In the genomic region with DNA sequence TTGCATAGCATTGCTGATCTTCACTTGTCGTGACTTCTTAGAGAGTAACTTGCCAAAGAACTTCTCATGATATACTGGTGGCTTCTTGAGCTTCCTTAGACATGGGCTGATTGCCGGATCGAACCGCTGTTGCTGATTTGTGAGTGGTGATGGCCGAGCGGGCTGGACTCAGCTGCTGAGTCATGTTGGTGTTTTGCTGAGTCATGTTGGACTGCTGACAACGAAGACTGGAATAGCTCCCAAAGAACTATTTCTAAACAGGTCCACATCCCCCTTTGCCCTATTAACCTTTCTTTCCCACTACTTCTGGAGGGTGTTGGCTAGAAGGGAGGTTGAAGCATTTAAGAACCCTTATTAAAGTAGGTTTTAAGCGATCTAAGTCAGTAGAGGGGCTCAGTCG, we compare ENCODE assay signal across 17 mouse cellular contexts. TPM values are rescaled to one million over a fixed set of nuclear protein-coding genes. Genes with fewer than 3 reads are reported as not detected.
"Had no signal": no experiment of that assay in that cellular context is flagged by ENCODE, and none has a peak within 500 bp of the region (broad histone marks: within the 10 kb centered on the region; RNA-seq: fewer than 3 reads in every experiment).

No protein-coding gene starts in this region.

- H3K36me3 ChIP-seq: limb, embryonic 12.5 days; midbrain, embryonic 13.5 days; stomach, embryonic 15.5 days had no signal

- H3K4me3 ChIP-seq: layer of hippocampus, adult 2 months; limb, embryonic 12.5 days; midbrain, embryonic 13.5 days; stomach, embryonic 15.5 days had no signal

- H3K27me3 ChIP-seq: midbrain, embryonic 13.5 days; stomach, embryonic 15.5 days had no signal

- DNase-seq: kidney, postnatal 36 days; lung, adult 2 months; lung, postnatal 36 days; right cerebral cortex, postnatal 14 days; thymus, adult 2 months; thymus, postnatal 25 days had no signal

- H3K27ac ChIP-seq: kidney, postnatal 0 days; layer of hippocampus, adult 2 months; limb, embryonic 12.5 days; liver, embryonic 14.5 days; midbrain, embryonic 13.5 days; stomach, embryonic 15.5 days had no signal

- H3K9ac ChIP-seq: limb, embryonic 12.5 days; liver, embryonic 14.5 days; midbrain, embryonic 13.5 days; stomach, embryonic 15.5 days had no signal

- H3K9me3 ChIP-seq: limb, embryonic 12.5 days; midbrain, embryonic 13.5 days; stomach, embryonic 15.5 days had no signal

- H3K4me2 ChIP-seq: limb, embryonic 12.5 days; midbrain, embryonic 13.5 days; stomach, embryonic 15.5 days had no signal

- H3K4me1 ChIP-seq: limb, embryonic 12.5 days; midbrain, embryonic 13.5 days had no signal

- ATAC-seq: lung, postnatal 0 days; midbrain, embryonic 13.5 days had no signal

RNA-seq across cellular contexts. Expression of a gene that starts 8.2 kb away (rescaled TPM):
- total RNA-seq: layer of hippocampus, adult 2 months; liver, adult 2 months; megakaryocyte progenitor cell, adult 5-6 weeks; midbrain, postnatal 0 days had no signal
- polyA plus RNA-seq: kidney, postnatal 0 days; limb, embryonic 12.5 days; liver, adult 2 months; liver, embryonic 14.5 days; midbrain, embryonic 13.5 days; spleen, adult 2 months had no signal
